Mouse (Mus musculus) neural tube, embryonic 12.5 days (tissue): Measurements from ENCODE around the gene Maf. TPM values are rescaled to one million over a fixed set of nuclear protein-coding genes. Genes with fewer than 3 reads are reported as not detected.

Experiments used
- ATAC-seq: fragments of 200-750 bp; cut with Nextera tagmentation; 2 replicates; pipeline ENCODE4 v1.8.0; 2017; ENCODE audit warnings: low read depth, mild to moderate bottlenecking, moderate TSS enrichment, moderate library complexity; ENCODE audit not compliant: low FRiP score
- H3K27ac ChIP-seq: fragments of 300-500 bp; sonication (generic); 2 replicates; pipeline ENCODE4 v1.5.1; 2016
- H3K27me3 ChIP-seq: fragments of 300-500 bp; sonication (generic); replicated peaks from 2 replicates; pipeline ENCODE4 v1.6.1; 2016; ENCODE audit warnings: mild to moderate bottlenecking
- H3K36me3 ChIP-seq: fragments of 300-500 bp; sonication (generic); 2 replicates; pipeline ENCODE4 v1.6.1; 2016; ENCODE audit warnings: mild to moderate bottlenecking
- H3K4me1 ChIP-seq: fragments of 300-500 bp; sonication (generic); 2 replicates; pipeline ENCODE4 v1.6.1; 2016
- H3K4me2 ChIP-seq: fragments of 300-500 bp; sonication (generic); replicated peaks from 2 replicates; pipeline ENCODE4 v1.6.1; 2016; ENCODE audit warnings: mild to moderate bottlenecking
- H3K4me3 ChIP-seq: fragments of 300-500 bp; sonication (generic); 2 replicates; pipeline ENCODE4 v1.5.1; 2016
- H3K9ac ChIP-seq: fragments of 300-500 bp; sonication (generic); 2 replicates; pipeline ENCODE4 v1.6.1; 2016; ENCODE audit warnings: mild to moderate bottlenecking
- H3K9me3 ChIP-seq: fragments of 300-500 bp; sonication (generic); 2 replicates; pipeline ENCODE4 v1.6.1; 2016; ENCODE audit warnings: mild to moderate bottlenecking
- WGBS: fragments of 180-500 bp; shearing (Covaris S2); methylation state at CpG from one replicate; pipeline ENCODE4 v1.1.7; 2016; 5-methylcytosine and 5-hydroxymethylcytosine counted together
- polyA plus RNA-seq: library from polyadenylated mRNA; unstranded; fragments of >200 nt; fragmentation: Nextera tagmentation; extraction: Ambion mirVana; gene quantifications from 2 replicates; pipeline ENCODE4 v1.2.1, GENCODE M21; 2016

Gene Maf
- polyA plus RNA-seq, 1 experiment from 2014 or later: 7.4 TPM

GRCm38 (mm10) chr8:115699151-115699550 is 8.4 kb downstream of the Maf start:
- H3K9ac ChIP-seq: no peak overlapping the region
- no peaks in the 10 kb centered on the region for H3K4me1 ChIP-seq
- no peak overlapping the region for H3K4me2 ChIP-seq
- H3K27ac ChIP-seq: no peak overlapping the region
- ATAC-seq: no peak
- H3K36me3 ChIP-seq: no peaks in the 10 kb centered on the region
- no peaks in the 10 kb centered on the region for H3K27me3 ChIP-seq
- 65% methylated on average over 5 of the region's 5 CpGs for WGBS
- H3K9me3 ChIP-seq: no peaks in the 10 kb centered on the region
- H3K4me3 ChIP-seq: no peak overlapping the region

DNA sequence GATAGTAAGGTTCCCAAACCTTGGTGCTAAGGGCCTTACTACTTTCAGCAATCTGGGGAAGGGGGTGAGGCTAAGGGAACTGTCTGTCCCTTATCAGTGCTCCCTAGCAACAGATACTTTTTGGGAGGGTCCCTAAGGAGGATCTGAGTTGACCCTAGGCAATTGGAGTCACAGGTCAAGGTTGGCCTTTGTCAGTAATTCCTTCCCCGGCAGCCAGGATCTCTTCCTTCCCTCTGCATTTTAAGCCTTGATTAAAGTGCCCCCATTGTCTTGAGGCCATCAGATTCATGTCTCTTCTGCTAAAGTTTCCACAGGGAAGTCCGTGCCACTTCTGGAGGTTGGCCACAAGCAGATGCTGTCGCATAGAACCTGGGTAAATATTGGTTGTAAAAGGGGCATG is 10.2 kb downstream of the Maf start:
- Histone ChIP-seq H3K9ac (no peak overlapping the region), H3K36me3 (no peaks in the 10 kb centered on the region), H3K9me3 (no peaks in the 10 kb centered on the region), H3K27me3 (no peaks in the 10 kb centered on the region), H3K27ac (no peak overlapping the region), H3K4me1 (no peaks in the 10 kb centered on the region), H3K4me2 (no peak overlapping the region), H3K4me3 (no peak overlapping the region)
- no peak for ATAC-seq
- 57% methylated on average over 3 of the region's 3 CpGs for WGBS

DNA sequence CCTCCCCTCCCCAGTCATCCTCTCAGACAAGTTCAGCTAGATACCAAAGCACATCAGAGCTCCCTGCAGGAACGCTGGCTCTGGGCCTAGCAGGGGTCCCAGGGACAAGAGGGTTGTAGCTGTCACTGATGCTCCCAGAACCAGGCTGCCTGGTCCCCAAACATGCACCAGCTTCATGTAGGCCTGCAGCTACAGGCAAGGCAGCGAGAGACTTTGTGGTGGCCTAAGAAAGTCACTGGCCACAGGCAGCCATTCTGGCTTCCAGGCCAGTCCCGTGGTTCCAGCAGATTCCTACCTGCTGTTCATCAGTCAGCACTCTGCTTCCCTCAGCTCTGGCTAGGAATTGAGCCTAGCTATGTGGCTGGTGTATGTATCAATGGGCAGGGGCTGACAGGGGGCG is 10.9 kb downstream of the Maf start:
- no peak overlapping the region for H3K27ac ChIP-seq
- no peaks in the 10 kb centered on the region for H3K9me3 ChIP-seq
- H3K4me2 ChIP-seq: no peak overlapping the region
- no peak for ATAC-seq
- no peak overlapping the region for H3K9ac ChIP-seq
- H3K36me3 ChIP-seq: no peaks in the 10 kb centered on the region
- H3K27me3 ChIP-seq: no peaks in the 10 kb centered on the region
- WGBS: 84% methylated on average over 4 of the region's 4 CpGs
- no peak overlapping the region for H3K4me3 ChIP-seq
- no peaks in the 10 kb centered on the region for H3K4me1 ChIP-seq

- ATAC-seq: no peak
- no peaks in the 10 kb centered on the region for H3K4me1 ChIP-seq
- H3K4me3 ChIP-seq: no peak overlapping the region
- WGBS: 78% methylated on average over 9 of the region's 9 CpGs
- H3K9ac ChIP-seq: no peak overlapping the region
- H3K36me3 ChIP-seq: no peaks in the 10 kb centered on the region
- no peak overlapping the region for H3K4me2 ChIP-seq
- H3K27ac ChIP-seq: no peak overlapping the region
- H3K27me3 ChIP-seq: 0 out of 2 replicates have a peak, but pooled peaks cover 4% of the 10 kb centered on the region
- H3K9me3 ChIP-seq: no peaks in the 10 kb centered on the region
Observed at GRCm38 (mm10) chr8:115687349-115687748, 20.2 kb downstream of the Maf start.

- 60% methylated on average over 7 of the region's 7 CpGs for WGBS
- ATAC-seq: no peak
- Histone ChIP-seq H3K4me2 (no peak overlapping the region), H3K9me3 (no peaks in the 10 kb centered on the region), H3K9ac (no peak overlapping the region), H3K27ac (no peak overlapping the region), H3K4me1 (no peaks in the 10 kb centered on the region), H3K27me3 (no peaks in the 10 kb centered on the region), H3K36me3 (no peaks in the 10 kb centered on the region), H3K4me3 (no peak overlapping the region)
Observed at GRCm38 (mm10) chr8:115683309-115683708, 24.3 kb downstream of the Maf start.

DNA sequence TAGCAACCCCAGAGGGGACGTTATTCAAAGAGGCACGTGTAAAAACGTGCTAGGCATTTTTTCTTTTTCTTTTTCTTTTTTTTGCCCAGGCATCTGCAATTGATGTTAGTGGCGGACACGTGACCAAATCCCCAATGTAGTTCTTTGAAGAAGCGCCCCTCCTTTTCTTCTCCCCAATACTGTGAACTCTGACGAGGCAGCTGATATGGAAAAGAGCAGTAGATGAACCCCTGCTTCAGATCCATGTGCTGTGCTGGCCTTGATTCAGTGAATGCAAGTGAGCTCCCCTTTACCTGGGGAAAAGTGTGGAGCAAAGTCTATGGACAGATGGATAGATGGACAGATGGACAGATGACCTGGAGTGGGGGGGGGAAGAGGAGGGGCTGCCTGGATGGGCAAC is 28.1 kb downstream of the Maf start:
- Histone ChIP-seq H3K4me2 (no peak overlapping the region), H3K9ac (no peak overlapping the region), H3K4me3 (no peak overlapping the region), H3K9me3 (no peaks in the 10 kb centered on the region), H3K36me3 (no peaks in the 10 kb centered on the region), H3K27ac (no peak overlapping the region), H3K27me3 (no peaks in the 10 kb centered on the region), H3K4me1 (no peaks in the 10 kb centered on the region)
- WGBS: 68% methylated on average over 7 of the region's 7 CpGs
- no peak for ATAC-seq

DNA sequence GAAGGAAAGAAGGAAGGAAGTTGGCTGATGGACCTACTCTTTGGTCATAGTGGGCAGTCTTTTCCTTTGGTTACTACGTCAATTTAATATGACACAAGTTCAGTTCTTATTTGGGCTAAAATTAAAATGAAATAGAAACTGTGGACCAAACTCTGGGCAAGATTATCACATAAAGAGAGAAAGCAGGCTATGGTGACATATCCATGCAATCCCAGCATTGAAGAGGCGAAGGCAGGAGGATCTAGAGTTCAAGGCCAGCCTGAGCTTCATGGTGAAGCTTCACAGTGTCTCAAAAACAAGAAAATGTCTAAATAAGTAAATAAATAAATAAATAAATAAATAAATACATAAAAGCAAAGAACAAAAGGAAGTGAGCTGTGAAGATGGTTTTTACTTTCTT is 42.7 kb downstream of the Maf start:
- Histone ChIP-seq H3K27me3 (no peaks in the 10 kb centered on the region), H3K9ac (no peak overlapping the region), H3K9me3 (no peaks in the 10 kb centered on the region), H3K27ac (no peak overlapping the region), H3K4me2 (no peak overlapping the region), H3K36me3 (no peaks in the 10 kb centered on the region), H3K4me3 (no peak overlapping the region), H3K4me1 (no peaks in the 10 kb centered on the region)
- ATAC-seq: no peak
- 88% methylated on average over 2 of the region's 2 CpGs for WGBS

- no peaks in the 10 kb centered on the region for H3K4me1 ChIP-seq
- no peaks in the 10 kb centered on the region for H3K36me3 ChIP-seq
- H3K4me2 ChIP-seq: no peak overlapping the region
- H3K9ac ChIP-seq: no peak overlapping the region
- H3K27me3 ChIP-seq: no peaks in the 10 kb centered on the region
- no peak for ATAC-seq
- WGBS: 75% methylated on average over 3 of the region's 3 CpGs
- no peak overlapping the region for H3K4me3 ChIP-seq
- H3K27ac ChIP-seq: no peak overlapping the region
- H3K9me3 ChIP-seq: no peaks in the 10 kb centered on the region
Observed at GRCm38 (mm10) chr8:115650110-115650521, 57.5 kb downstream of the Maf start.

DNA sequence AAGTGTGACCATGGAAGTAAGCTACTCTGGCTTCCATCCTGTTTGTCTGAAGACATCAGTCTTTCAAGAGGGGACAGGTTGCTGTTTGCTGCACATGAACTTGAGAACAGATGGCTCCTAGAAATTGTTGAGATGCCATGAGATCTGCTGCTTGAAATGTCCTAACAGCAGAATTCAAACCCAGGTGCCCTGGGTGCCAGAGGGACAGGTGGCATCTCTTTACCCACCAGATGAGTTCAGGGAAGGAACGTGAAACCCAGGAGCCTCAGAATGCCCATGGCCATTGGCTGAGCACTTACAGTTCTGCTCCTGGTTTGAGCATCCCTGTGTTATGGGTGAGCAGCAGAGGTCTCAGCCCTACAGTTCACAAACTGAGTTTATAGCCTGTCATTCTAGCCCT is 62.5 kb downstream of the Maf start:
- no peak for ATAC-seq
- 97% methylated on average over 1 of the region's 1 CpGs for WGBS

DNA sequence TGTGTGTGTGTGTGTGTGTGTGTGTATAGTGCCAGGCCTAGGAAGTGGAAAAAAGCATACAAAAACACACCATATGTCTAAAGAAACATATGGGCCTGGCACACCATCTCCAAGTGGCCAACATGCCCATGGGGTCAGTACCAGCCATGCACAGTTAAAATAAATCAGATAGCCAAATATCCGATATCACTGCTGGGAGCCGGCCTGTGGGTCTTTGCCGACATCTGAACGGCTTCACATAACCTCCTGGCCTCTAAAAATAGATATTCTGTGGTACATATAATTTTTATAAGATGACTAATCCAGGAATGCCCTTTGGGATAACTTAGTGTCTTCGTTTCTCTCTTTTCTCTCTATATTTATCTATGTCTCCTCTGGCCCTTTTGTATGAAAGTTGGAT is 65.7 kb downstream of the Maf start:
- Histone ChIP-seq H3K27me3 (no peaks in the 10 kb centered on the region), H3K4me2 (no peak overlapping the region), H3K4me3 (no peak overlapping the region), H3K4me1 (no peaks in the 10 kb centered on the region), H3K27ac (no peak overlapping the region), H3K9ac (no peak overlapping the region), H3K36me3 (no peaks in the 10 kb centered on the region), H3K9me3 (no peaks in the 10 kb centered on the region)
- ATAC-seq: no peak
- 90% methylated on average over 5 of the region's 5 CpGs for WGBS

More for the DNA sequence above, 62.5 kb downstream of the Maf start:
- Histone ChIP-seq H3K9me3 (no peaks in the 10 kb centered on the region), H3K36me3 (no peaks in the 10 kb centered on the region), H3K4me3 (no peak overlapping the region), H3K27me3 (no peaks in the 10 kb centered on the region), H3K4me2 (no peak overlapping the region), H3K27ac (no peak overlapping the region), H3K4me1 (no peaks in the 10 kb centered on the region), H3K9ac (no peak overlapping the region)

- no peak for ATAC-seq
- H3K4me2 ChIP-seq: no peak overlapping the region
- no peaks in the 10 kb centered on the region for H3K9me3 ChIP-seq
- WGBS: 75% methylated on average over 5 of the region's 5 CpGs
- H3K27ac ChIP-seq: no peak overlapping the region
- H3K27me3 ChIP-seq: no peaks in the 10 kb centered on the region
- no peak overlapping the region for H3K4me3 ChIP-seq
- H3K36me3 ChIP-seq: no peaks in the 10 kb centered on the region
- H3K9ac ChIP-seq: no peak overlapping the region
- no peaks in the 10 kb centered on the region for H3K4me1 ChIP-seq
Observed at GRCm38 (mm10) chr8:115639951-115640350, 67.6 kb downstream of the Maf start.

DNA sequence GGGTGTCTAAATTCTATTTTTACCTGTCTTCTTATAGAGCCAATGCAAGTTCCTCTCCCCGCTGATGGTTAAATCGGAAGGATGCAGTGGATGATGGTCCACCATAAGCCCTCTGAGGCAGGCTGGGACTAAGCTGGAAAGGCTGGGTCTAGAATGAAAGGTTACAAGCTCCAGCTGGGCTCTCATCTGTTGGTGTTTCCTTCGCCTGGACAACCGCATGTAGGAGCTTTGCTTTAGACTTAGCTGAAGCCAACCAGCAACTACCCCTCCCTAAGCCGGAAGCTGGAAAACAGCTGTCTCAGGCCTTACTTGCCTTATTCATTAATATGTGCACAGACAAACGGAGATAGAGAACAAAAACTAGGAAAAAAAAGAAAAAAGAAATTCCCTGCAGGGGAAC is 70.8 kb downstream of the Maf start:
- no peak overlapping the region for H3K4me2 ChIP-seq
- 86% methylated on average over 6 of the region's 6 CpGs for WGBS
- H3K9ac ChIP-seq: no peak overlapping the region
- no peak for ATAC-seq
- H3K9me3 ChIP-seq: no peaks in the 10 kb centered on the region
- no peaks in the 10 kb centered on the region for H3K27me3 ChIP-seq
- no peaks in the 10 kb centered on the region for H3K36me3 ChIP-seq
- H3K27ac ChIP-seq: no peak overlapping the region
- H3K4me3 ChIP-seq: no peak overlapping the region
- no peaks in the 10 kb centered on the region for H3K4me1 ChIP-seq
